Mouse (Mus musculus): ENCODE measurements around the gene Arfgap3. TPM values are rescaled to one million over a fixed set of nuclear protein-coding genes. Genes with fewer than 3 reads are reported as not detected.

Arfgap3 gene
- 51.4 and 66.6 TPM in 2 replicates for polyA plus RNA-seq (2012; rRNA removed)
- 51.7 and 54.8 TPM in 2 replicates for polyA plus RNA-seq (2014; fragmentation: Nextera tagmentation; extraction: Ambion mirVana)

DNA sequence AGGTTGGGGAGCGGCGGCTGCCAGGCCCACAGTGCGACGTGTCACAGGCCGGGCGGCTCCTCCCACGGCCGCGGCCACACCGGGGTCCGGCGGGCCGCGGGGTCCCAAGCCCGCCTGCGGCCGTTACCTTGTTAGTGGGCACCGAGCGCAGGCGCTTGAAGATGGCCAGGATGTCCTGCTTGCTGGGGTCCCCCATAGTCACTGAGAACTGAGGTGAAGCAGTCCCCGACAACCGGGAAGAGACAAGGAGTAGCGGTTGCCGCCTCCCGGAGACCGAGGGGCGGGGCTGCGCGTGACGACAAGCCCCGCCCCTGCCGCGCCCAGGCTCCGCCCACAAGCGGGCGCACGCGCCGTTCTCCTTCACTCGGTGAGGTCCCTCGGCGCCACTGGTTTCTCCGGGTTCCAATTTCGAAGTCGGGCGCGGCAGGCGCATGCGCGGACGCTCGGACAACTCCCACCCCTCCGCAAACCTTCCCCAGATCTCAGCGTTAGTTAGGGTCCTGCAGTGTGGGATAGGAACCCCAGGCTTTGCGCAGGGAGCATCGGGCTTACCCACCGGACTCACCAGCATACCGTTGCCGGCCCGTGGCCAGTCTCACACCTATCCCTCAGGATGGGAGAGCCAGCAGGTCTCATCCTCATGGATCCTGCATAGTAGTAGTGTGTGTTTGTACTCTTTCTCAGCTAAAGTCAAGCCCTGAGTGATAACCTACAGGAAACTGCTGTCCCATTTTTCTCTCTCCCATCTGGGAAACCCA is at the start of gene Arfgap3:
Gene Arfgap3, minus strand, starts transcription at position 294 of the 758 bp plus-strand sequence.
- 0 out of 2 replicates have a peak, but pooled peaks have one; percentile 15 for TF ChIP-seq POLR2A (IDR thresholded peaks at IDR 0.05; ENCODE audit: borderline replicate concordance, extremely low read depth, insufficient read depth, insufficient read length)
- Histone ChIP-seq H3K9me3 (ENCODE audit: control insufficient read depth, low read length) (no peaks in the 10 kb centered on the region), H3K27ac (replicated peaks; ENCODE audit: low read depth, low read length) (peak within 1 kb of the TSS; percentile 65), H3K4me3 (replicated peaks; ENCODE audit: low read length) (peak within 1 kb of the TSS; percentile 90), H3K4me1 (ENCODE audit: control insufficient read depth, insufficient read depth, low read length) (peaks cover 12% of the 10 kb centered on the region), H3K4me2 (replicated peaks; ENCODE audit: low read depth, low read length, severe bottlenecking) (peak within 1 kb of the TSS; percentile 86), H3K27me3 (ENCODE audit: control insufficient read depth, insufficient read depth, low read length) (no peaks in the 10 kb centered on the region), H3K36me3 (ENCODE audit: control insufficient read depth, insufficient read depth, low read length) (peaks cover 11% of the 10 kb centered on the region), H3K9ac (ENCODE audit: low read depth, low read length, severe bottlenecking) (peak within 1 kb of the TSS; percentile 82)
- under 1% methylated on average over 49 of the region's 60 CpGs for WGBS
- ATAC-seq (ENCODE audit: low FRiP score, low read depth), result peak; percentile 94
- peak; percentile 93 for DNase-seq (ENCODE audit: low spot score)

DNA sequence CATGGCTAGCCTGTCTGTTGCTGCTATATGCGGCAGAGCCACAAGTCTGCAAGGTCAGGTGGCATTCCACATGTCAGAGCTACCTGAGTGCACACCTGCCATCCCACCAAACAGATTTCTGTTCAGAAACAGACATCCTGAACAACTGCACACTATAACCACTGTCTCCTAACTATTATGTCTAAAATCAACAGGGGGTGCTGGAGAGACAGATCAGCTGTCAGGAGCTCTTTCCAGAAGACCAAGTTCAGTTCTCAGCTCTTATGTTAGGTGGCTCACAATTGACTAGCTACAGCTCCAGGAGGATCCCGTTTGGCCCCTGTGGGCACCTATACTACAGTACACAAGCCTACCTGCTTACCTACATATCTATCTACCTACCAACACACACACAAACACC is 42.7 kb upstream of the Arfgap3 start:
- Histone ChIP-seq H3K36me3 (ENCODE audit: control insufficient read depth, insufficient read depth, low read length) (peaks cover 31% of the 10 kb centered on the region), H3K27me3 (ENCODE audit: control insufficient read depth, insufficient read depth, low read length) (no peaks in the 10 kb centered on the region), H3K4me2 (replicated peaks; ENCODE audit: low read depth, low read length, severe bottlenecking) (no peak overlapping the region), H3K9me3 (ENCODE audit: control insufficient read depth, low read length) (no peaks in the 10 kb centered on the region), H3K4me3 (replicated peaks; ENCODE audit: low read length) (no peak overlapping the region), H3K27ac (replicated peaks; ENCODE audit: low read depth, low read length) (no peak overlapping the region), H3K4me1 (ENCODE audit: control insufficient read depth, insufficient read depth, low read length) (no peaks in the 10 kb centered on the region), H3K9ac (ENCODE audit: low read depth, low read length, severe bottlenecking) (no peak overlapping the region)
- ATAC-seq (ENCODE audit: low FRiP score, low read depth) (no peak), DNase-seq (ENCODE audit: low spot score) (no peak)
- WGBS, result 82% methylated on average over 2 of the region's 2 CpGs
- TF ChIP-seq POLR2A (IDR thresholded peaks at IDR 0.05; ENCODE audit: borderline replicate concordance, extremely low read depth, insufficient read depth, insufficient read length), result no peak

DNA sequence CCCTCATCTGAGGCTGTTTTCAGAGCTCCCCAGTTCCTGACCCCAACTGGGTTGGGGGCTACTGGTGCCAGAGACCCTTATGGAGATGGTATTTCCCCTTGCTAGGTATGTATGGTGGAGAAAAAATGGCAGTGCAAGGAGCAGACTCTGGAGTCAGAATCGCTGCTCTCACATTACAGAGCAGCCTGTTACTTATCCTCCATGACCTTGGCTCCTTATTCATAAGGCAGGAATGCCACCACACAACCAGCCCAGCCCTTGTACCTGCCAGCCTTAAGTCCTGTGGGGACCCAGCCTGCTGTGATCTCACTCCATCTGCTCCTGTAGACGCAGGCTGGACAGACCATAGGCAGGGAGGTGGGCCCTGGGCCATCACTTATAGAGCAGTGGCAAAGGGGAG is 37.9 kb upstream of the Arfgap3 start:
- 81% methylated on average over 2 of the region's 2 CpGs for WGBS
- Histone ChIP-seq H3K4me3 (replicated peaks; ENCODE audit: low read length) (no peak overlapping the region), H3K4me2 (replicated peaks; ENCODE audit: low read depth, low read length, severe bottlenecking) (no peak overlapping the region), H3K36me3 (ENCODE audit: control insufficient read depth, insufficient read depth, low read length) (peaks cover 47% of the 10 kb centered on the region), H3K4me1 (ENCODE audit: control insufficient read depth, insufficient read depth, low read length) (no peaks in the 10 kb centered on the region), H3K27ac (replicated peaks; ENCODE audit: low read depth, low read length) (no peak overlapping the region), H3K27me3 (ENCODE audit: control insufficient read depth, insufficient read depth, low read length) (no peaks in the 10 kb centered on the region), H3K9ac (ENCODE audit: low read depth, low read length, severe bottlenecking) (no peak overlapping the region), H3K9me3 (ENCODE audit: control insufficient read depth, low read length) (no peaks in the 10 kb centered on the region)
- ATAC-seq (ENCODE audit: low FRiP score, low read depth) (no peak), DNase-seq (ENCODE audit: low spot score) (no peak)
- no peak for TF ChIP-seq POLR2A (IDR thresholded peaks at IDR 0.05; ENCODE audit: borderline replicate concordance, extremely low read depth, insufficient read depth, insufficient read length)

DNA sequence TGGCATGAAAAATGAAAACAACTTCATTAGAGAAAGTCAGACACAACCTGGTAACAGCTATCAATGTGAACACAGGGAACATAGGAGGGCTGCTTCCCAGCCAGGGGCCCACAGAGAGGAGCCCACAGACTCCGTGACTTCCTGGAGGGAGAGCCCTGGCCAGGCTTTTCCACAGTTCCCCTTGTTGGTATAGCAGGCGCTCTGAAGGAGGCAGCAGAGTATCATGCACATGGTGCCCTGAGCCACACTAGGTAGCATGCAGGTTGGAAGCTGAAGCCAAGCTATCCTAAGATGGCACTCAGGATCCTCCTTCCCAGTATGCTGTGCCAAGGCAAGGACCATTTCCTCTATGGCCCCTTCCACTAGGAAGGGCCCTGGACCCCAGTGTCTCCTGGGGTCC is 33.6 kb upstream of the Arfgap3 start:
- ATAC-seq (ENCODE audit: low FRiP score, low read depth) (no peak), DNase-seq (ENCODE audit: low spot score) (no peak)
- Histone ChIP-seq H3K36me3 (ENCODE audit: control insufficient read depth, insufficient read depth, low read length) (peaks cover 47% of the 10 kb centered on the region), H3K9me3 (ENCODE audit: control insufficient read depth, low read length) (no peaks in the 10 kb centered on the region), H3K27me3 (ENCODE audit: control insufficient read depth, insufficient read depth, low read length) (no peaks in the 10 kb centered on the region), H3K4me1 (ENCODE audit: control insufficient read depth, insufficient read depth, low read length) (no peaks in the 10 kb centered on the region), H3K27ac (replicated peaks; ENCODE audit: low read depth, low read length) (no peak overlapping the region), H3K4me3 (replicated peaks; ENCODE audit: low read length) (no peak overlapping the region), H3K9ac (ENCODE audit: low read depth, low read length, severe bottlenecking) (no peak overlapping the region), H3K4me2 (replicated peaks; ENCODE audit: low read depth, low read length, severe bottlenecking) (no peak overlapping the region)
- TF ChIP-seq POLR2A (IDR thresholded peaks at IDR 0.05; ENCODE audit: borderline replicate concordance, extremely low read depth, insufficient read depth, insufficient read length), result no peak
- WGBS, result 87% methylated on average over 2 of the region's 2 CpGs

DNA sequence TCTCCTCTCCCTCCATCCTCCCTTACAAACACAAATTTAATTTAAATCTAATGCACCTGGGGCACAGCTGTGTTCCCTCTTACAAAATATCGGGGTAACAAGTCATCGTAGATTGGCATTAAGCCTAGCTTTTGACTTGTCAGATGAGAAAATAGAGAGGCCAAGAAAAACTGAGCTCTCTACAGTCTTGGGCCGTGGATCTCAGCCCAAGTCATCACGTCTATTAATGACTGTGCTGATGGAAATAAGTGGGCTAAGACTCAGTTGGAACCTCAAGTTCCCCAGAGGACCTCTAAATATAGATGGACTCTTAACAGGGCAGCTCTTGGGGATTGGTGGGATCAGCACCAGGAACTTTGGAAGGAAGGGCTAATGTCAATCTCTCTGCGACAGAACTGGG is 33.1 kb upstream of the Arfgap3 start:
- DNase-seq (ENCODE audit: low spot score), result peak; percentile 13
- 79% methylated on average over 5 of the region's 5 CpGs for WGBS
- no peak for TF ChIP-seq POLR2A (IDR thresholded peaks at IDR 0.05; ENCODE audit: borderline replicate concordance, extremely low read depth, insufficient read depth, insufficient read length)
- H3K4me1 ChIP-seq (ENCODE audit: control insufficient read depth, insufficient read depth, low read length), result no peaks in the 10 kb centered on the region
- H3K4me2 ChIP-seq (replicated peaks; ENCODE audit: low read depth, low read length, severe bottlenecking), result no peak overlapping the region
- H3K27ac ChIP-seq (replicated peaks; ENCODE audit: low read depth, low read length), result no peak overlapping the region
- H3K36me3 ChIP-seq (ENCODE audit: control insufficient read depth, insufficient read depth, low read length), result peaks cover 47% of the 10 kb centered on the region
- no peak overlapping the region for H3K9ac ChIP-seq (ENCODE audit: low read depth, low read length, severe bottlenecking)
- no peaks in the 10 kb centered on the region for H3K27me3 ChIP-seq (ENCODE audit: control insufficient read depth, insufficient read depth, low read length)
- no peak; the same call in 1 of the 2 replicates for ATAC-seq (ENCODE audit: low FRiP score, low read depth)
- H3K9me3 ChIP-seq (ENCODE audit: control insufficient read depth, low read length), result no peaks in the 10 kb centered on the region
- no peak overlapping the region for H3K4me3 ChIP-seq (replicated peaks; ENCODE audit: low read length)

Data from limb, embryonic 14.5 days (tissue).